Mouse (Mus musculus) embryonic facial prominence, embryonic 14.5 days (tissue): Measurements from ENCODE around the gene Ypel2. TPM values are rescaled to one million over a fixed set of nuclear protein-coding genes. Genes with fewer than 3 reads are reported as not detected.
"Not testable (repeated sequence)": the region's sequence is repeated elsewhere in the genome, so short reads cannot be mapped to it uniquely, and the experiment has no call there.

Experiments
- ATAC-seq: fragments of 200-750 bp; cut with Nextera tagmentation; 2 replicates; pipeline ENCODE4 v1.8.0; 2017; ENCODE audit warnings: low read depth, moderate number of reproducible peaks, moderate TSS enrichment
- DNase-seq: peaks from one replicate; pipeline ENCODE4 v3.0.0-alpha.2; 2015; ENCODE audit warnings: low spot score
- H3K27ac ChIP-seq: fragments of 300-500 bp; sonication (generic); replicated peaks from 2 replicates; pipeline ENCODE4 v1.5.1; 2014; ENCODE audit warnings: low read depth, mild to moderate bottlenecking, low read length, moderate library complexity
- H3K27me3 ChIP-seq: fragments of 300-500 bp; sonication (generic); replicated peaks from 2 replicates; pipeline ENCODE4 v1.6.1; 2014; ENCODE audit warnings: low read length; ENCODE audit not compliant: control insufficient read depth, insufficient read depth
- H3K36me3 ChIP-seq: fragments of 300-500 bp; sonication (generic); 2 replicates; pipeline ENCODE4 v1.6.1; 2014; ENCODE audit warnings: low read length, mixed read lengths; ENCODE audit not compliant: control insufficient read depth, insufficient read depth
- H3K4me1 ChIP-seq: fragments of 300-500 bp; sonication (generic); 2 replicates; pipeline ENCODE4 v1.6.1; 2014; ENCODE audit warnings: antibody characterized with exemption, low read length; ENCODE audit not compliant: control insufficient read depth, insufficient read depth
- H3K4me2 ChIP-seq: fragments of 300-500 bp; sonication (generic); 2 replicates; pipeline ENCODE4 v1.6.1; 2014; ENCODE audit warnings: low read depth, mild to moderate bottlenecking, low read length, moderate library complexity, mixed read lengths
- H3K4me3 ChIP-seq: fragments of 300-500 bp; sonication (generic); 2 replicates; pipeline ENCODE4 v1.5.1; 2014; ENCODE audit warnings: low read depth, mild to moderate bottlenecking, low read length
- H3K9ac ChIP-seq: fragments of 300-500 bp; sonication (generic); 2 replicates; pipeline ENCODE4 v1.6.1; 2014; ENCODE audit warnings: low read depth, mild to moderate bottlenecking, low read length, moderate library complexity, mixed read lengths
- H3K9me3 ChIP-seq: fragments of 300-500 bp; sonication (generic); 2 replicates; pipeline ENCODE4 v1.6.1; 2016; ENCODE audit warnings: low read length; ENCODE audit not compliant: control insufficient read depth
- WGBS: fragments of 180-500 bp; shearing (Covaris S2); extraction: QIAGEN DNeasy Blood & Tissue Kit; methylation state at CpG from one replicate; pipeline ENCODE4 v1.1.7; 2014; 5-methylcytosine and 5-hydroxymethylcytosine counted together
- polyA plus RNA-seq: library from polyadenylated mRNA; unstranded; fragments of >200 nt; fragmentation: Nextera tagmentation; extraction: Ambion mirVana; gene quantifications from 2 replicates; pipeline ENCODE4 v1.2.1, GENCODE M21; 2014

Ypel2 gene
- polyA plus RNA-seq = 7.8 and 8.6 TPM in 2 replicates

DNA sequence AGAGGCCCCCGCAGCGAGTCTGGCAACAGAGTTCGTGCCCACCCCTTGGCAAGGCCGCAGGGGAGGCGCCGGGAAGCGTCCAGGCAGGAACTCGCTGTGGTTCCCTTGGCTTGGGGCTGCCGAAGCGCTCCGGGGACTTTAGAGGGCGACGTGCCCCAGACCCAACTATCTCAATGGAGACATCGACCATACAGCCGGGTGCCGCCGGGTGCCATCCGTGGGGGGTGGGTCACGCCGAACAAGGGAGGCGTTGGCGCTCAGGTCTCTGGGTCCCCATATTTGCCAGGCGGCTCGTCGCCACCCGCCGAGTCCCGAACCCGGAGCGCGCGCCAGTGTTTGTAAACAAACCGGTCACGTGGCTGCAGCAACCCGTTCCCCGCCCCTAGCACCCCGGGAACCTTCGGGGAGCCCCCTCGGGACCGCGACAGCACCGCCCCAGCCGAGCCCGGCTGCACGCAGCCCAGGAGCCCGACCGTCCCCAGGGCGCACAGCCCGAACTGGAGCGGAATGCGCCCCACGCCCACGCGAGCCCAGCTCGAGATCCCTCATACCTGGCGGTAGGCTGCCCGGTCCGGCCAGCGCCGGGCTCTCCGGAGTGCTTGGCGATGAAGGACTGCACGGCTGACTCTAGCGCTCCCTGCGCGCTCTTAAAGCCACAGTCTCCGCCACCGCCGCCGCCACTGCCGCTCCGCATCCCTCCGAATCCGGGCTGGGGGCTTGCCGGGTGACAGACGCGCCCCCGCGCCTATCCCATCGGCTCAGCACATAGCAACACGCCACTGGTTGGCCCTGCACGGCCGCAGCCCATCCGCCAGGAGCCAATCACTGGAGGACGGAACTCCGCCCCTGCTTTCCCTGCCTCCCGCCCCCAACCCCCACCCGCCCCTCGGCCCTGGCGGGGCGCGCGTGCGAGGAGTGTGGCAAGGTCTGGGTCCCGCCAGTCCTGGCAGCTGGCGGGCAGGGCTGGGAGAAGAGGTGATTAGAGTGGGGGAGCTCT, at the start of gene Ypel2:
Gene Ypel2 (minus strand): TSS at position 667 of the 997 bp plus-strand sequence.
- H3K9ac ChIP-seq = peak within 1 kb of the TSS; percentile 81
- peaks cover 15% of the 10 kb centered on the region for H3K4me1 ChIP-seq
- H3K27me3 ChIP-seq = no peaks in the 10 kb centered on the region
- H3K4me2 ChIP-seq = peak within 1 kb of the TSS; percentile 73
- WGBS = under 1% methylated on average over 44 of the region's 96 CpGs
- ATAC-seq = peak; percentile 100
- peak within 1 kb of the TSS; percentile 90 for H3K27ac ChIP-seq
- peak within 1 kb of the TSS; percentile 88 for H3K4me3 ChIP-seq
- no peaks in the 10 kb centered on the region for H3K9me3 ChIP-seq
- no peaks in the 10 kb centered on the region for H3K36me3 ChIP-seq
- DNase-seq = peak; percentile 99

DNA sequence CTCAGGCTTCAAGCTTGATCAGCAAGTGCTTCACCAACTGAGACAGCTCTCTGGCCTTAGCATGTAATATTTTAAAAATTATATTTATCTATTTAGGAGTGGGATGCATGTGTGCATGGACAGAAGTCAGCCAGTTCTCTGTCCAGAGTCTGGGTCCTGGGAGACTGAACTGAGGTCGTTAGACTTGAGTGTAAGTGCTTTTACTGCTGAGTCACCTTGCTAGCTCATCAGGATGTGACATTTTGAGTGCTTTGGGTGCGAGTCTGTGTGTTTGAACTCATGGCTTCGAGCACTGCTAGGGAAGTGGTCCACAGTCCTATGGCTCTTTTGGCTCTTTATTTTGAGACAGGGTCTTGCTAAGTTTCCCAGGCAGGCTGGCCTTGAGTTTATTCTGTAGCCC, 49.5 kb upstream of the Ypel2 start:
- no peak overlapping the region for H3K4me2 ChIP-seq
- H3K9me3 ChIP-seq = no peaks in the 10 kb centered on the region
- DNase-seq (no peak), ATAC-seq (no peak)
- H3K27ac ChIP-seq = no peak overlapping the region
- WGBS = 85% methylated on average over 3 of the region's 3 CpGs
- no peaks in the 10 kb centered on the region for H3K4me1 ChIP-seq
- H3K9ac ChIP-seq = no peak overlapping the region
- peaks cover 17% of the 10 kb centered on the region for H3K36me3 ChIP-seq
- no peak overlapping the region for H3K4me3 ChIP-seq
- no peaks in the 10 kb centered on the region for H3K27me3 ChIP-seq

DNA sequence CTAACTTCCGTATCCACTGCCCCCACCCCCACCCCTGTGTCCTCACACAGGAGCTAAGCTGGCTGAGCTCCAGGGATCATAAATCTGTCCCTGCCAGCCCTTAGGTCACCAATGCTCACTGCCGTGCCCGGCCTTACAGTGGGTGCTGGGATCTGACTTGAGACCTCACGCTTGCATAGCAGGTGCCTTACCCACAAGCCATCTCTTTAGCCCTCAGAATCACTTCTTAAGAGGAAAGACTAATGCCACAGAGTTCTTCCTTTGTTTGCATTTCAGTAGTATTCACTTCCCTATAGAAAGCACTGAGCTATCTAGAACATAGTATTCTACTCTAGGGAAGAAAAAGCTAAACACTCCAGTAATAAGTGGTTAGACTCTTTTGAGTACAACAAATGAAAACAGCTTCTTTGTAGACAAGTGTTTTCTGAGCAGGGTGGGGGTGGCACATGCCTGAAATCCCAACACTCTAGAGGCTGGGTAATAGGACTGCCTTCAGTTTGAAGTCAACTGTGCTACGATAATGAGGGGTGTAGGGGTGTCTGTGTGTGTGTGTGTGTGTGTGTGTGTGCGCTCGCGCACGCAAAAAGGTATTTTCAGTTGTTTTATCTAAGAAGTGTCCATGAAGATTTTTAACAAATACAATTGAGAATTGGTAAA, 45.9 kb upstream of the Ypel2 start:
- WGBS = 89% methylated on average over 9 of the region's 9 CpGs
- no peak overlapping the region for H3K4me3 ChIP-seq
- no peak overlapping the region for H3K27ac ChIP-seq
- no peak overlapping the region for H3K9ac ChIP-seq
- H3K27me3 ChIP-seq = no peaks in the 10 kb centered on the region
- DNase-seq = no peak
- no peaks in the 10 kb centered on the region for H3K4me1 ChIP-seq
- H3K9me3 ChIP-seq = no peaks in the 10 kb centered on the region
- H3K4me2 ChIP-seq = no peak overlapping the region
- peaks cover 8% of the 10 kb centered on the region for H3K36me3 ChIP-seq
- ATAC-seq = no peak

DNA sequence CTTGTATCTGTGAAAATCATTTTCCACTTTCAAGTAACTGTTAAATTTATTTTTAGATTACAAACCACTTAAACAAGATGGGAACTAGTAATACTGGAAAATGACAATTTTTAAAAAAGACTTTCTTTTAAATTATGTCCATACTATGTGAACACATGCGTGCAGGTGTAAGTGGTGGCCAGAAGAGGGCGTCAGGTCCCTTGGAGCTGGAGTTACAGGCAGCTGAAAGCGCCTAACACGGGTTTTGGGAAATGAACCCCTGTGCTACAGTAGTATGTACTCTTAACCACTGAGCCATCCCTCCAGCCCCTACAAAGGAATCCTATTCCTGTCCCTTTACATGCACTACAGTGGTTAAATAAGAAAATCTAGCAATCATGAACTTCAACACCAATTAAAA, 42.7 kb upstream of the Ypel2 start:
- Histone ChIP-seq H3K27me3 (no peaks in the 10 kb centered on the region), H3K4me3 (no peak overlapping the region), H3K27ac (no peak overlapping the region), H3K9ac (no peak overlapping the region), H3K36me3 (peaks cover 4% of the 10 kb centered on the region; the same call in 1 of the 2 replicates), H3K4me2 (no peak overlapping the region), H3K4me1 (no peaks in the 10 kb centered on the region), H3K9me3 (no peaks in the 10 kb centered on the region)
- no peak for DNase-seq
- WGBS = 67% methylated on average over 4 of the region's 4 CpGs
- ATAC-seq = no peak

DNA sequence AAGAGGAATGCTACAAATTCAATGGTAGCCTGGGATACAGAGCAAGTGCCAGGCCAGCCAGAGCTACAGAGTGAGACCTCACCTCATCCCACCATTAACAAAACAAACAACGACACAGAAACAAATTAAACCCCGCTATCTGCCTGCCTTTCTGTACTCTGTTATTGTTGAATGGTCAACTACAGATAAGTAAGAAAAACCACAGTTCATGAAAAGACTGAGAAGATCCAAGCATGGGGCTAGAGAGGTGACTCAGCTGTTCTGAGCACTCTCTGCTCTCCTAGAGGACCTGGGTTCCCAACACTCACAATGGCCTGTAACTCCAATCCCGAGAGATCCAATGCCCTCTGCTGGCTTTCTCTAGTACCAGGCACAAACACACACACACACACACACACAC, 34.7 kb upstream of the Ypel2 start:
- Histone ChIP-seq H3K27ac (no peak overlapping the region), H3K9ac (no peak overlapping the region), H3K36me3 (no peaks in the 10 kb centered on the region), H3K9me3 (no peaks in the 10 kb centered on the region), H3K4me2 (no peak overlapping the region), H3K4me3 (no peak overlapping the region), H3K4me1 (no peaks in the 10 kb centered on the region), H3K27me3 (no peaks in the 10 kb centered on the region)
- WGBS = 90% methylated on average over 3 of the region's 3 CpGs
- ATAC-seq (no peak), DNase-seq (no peak)

DNA sequence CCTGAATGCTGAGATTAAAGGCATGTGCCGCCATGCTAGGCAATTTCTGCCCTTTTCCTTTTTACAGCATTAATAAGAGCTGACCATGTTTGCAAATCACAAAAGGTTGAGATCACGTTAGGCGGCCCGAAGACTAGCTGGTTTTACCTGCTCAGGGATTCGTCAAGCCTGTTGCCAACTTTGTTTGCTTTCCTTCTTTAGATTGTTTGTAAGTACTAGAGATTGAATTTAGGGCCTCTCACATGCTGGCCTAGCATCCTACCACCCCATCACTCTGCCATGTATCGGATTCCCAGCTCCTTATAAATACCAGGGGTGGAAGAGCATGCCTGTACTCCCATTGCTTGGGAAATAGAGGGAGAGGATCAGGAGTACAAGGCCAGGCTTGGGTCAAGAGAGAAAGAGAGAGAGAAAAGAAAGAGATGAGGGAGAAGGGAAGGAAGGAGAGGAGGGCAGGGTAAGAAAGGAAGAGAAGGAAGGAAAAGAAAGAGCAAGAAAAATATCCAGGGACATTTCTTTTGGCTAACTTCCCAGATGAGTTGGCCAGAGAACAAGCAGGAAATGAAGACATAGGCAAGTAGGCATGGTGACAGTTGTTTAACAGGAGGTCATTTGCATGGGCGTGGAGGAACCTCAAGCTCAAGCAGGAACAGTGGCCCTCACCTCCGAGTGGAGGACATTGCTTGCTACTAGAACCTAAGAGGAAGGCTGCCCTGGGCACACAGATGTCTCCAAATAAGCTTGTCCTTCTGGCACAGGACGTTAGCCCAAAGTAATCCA, 32.8 kb upstream of the Ypel2 start:
- Histone ChIP-seq H3K9ac (no peak overlapping the region), H3K9me3 (no peaks in the 10 kb centered on the region), H3K36me3 (no peaks in the 10 kb centered on the region), H3K27me3 (no peaks in the 10 kb centered on the region), H3K27ac (no peak overlapping the region), H3K4me3 (no peak overlapping the region), H3K4me1 (no peaks in the 10 kb centered on the region), H3K4me2 (no peak overlapping the region)
- 78% methylated on average over 9 of the region's 9 CpGs for WGBS
- DNase-seq (peak; percentile 26), ATAC-seq (no peak)

DNA sequence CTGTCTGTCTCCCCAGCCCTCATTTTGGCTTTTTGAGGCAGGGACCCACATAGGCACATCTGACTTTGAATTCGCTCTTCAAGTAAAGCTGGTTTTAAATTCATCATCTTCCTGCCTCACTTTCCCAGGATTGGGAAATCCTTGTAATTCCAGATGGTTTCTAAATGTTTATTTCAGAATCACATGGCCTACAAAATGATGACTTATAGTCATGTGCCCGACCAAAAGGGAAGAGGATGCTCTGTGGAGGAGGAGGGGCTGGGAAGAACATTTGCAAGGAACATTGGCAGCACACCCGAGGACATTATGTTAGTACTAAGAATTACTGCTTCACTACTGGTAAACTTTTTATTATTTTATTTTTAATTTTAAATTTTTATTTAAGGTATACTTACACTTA, 31.8 kb upstream of the Ypel2 start:
- Histone ChIP-seq H3K27ac (no peak overlapping the region), H3K27me3 (no peaks in the 10 kb centered on the region), H3K4me3 (no peak overlapping the region), H3K4me1 (no peaks in the 10 kb centered on the region), H3K9ac (no peak overlapping the region), H3K9me3 (no peaks in the 10 kb centered on the region), H3K36me3 (no peaks in the 10 kb centered on the region), H3K4me2 (no peak overlapping the region)
- WGBS = 77% methylated on average over 3 of the region's 3 CpGs
- DNase-seq (no peak), ATAC-seq (no peak)

DNA sequence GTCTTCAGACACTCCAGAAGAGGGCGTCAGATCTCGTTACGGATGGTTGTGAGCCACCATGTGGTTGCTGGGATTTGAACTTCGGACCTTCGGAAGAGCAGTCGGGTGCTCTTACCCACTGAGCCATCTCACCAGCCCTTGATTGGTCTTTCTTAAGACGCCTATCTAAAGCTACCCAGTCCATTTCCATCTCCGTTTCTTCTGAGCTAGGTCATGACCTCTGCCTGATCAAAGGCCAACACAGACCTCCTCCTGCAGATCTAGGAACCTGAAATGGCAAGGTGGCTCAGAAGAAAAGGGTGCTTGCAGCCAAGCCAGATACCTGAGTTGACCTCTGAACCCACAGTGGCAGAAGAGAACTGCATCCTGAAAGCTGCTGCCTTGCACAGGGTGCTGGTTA, 29.7 kb upstream of the Ypel2 start:
- not testable (repeated sequence) for H3K36me3 ChIP-seq, H3K9ac ChIP-seq, H3K27me3 ChIP-seq, H3K4me1 ChIP-seq, DNase-seq, H3K27ac ChIP-seq, ATAC-seq, H3K9me3 ChIP-seq, H3K4me3 ChIP-seq, H3K4me2 ChIP-seq
- WGBS = 60% methylated on average over 8 of the region's 8 CpGs
